Mouse (Mus musculus): ENCODE results near the gene Olfr73. TPM values are rescaled to one million over a fixed set of nuclear protein-coding genes. Genes with fewer than 3 reads are reported as not detected.
"Not testable (repeated sequence)": the region's sequence is repeated elsewhere in the genome, so short reads cannot be mapped to it uniquely, and the experiment has no call there.

Gene Olfr73
- polyA plus RNA-seq (2012; rRNA removed) = not detected in 2 replicates

- TF ChIP-seq POLR2A (IDR thresholded peaks at IDR 0.05; ENCODE audit: borderline replicate concordance, insufficient read depth, low read length) (no peak), CTCF (IDR thresholded peaks at IDR 0.05; ENCODE audit: borderline replicate concordance, insufficient read depth, low read depth, low read length) (no peak)
- H3K4me1 ChIP-seq (ENCODE audit: control insufficient read depth, insufficient read depth, low read length) = no peaks in the 10 kb centered on the region
- no peaks in the 10 kb centered on the region for H3K27me3 ChIP-seq (ENCODE audit: control insufficient read depth, insufficient read depth, low read length)
- DNase-seq = no peak
- H3K27ac ChIP-seq (ENCODE audit: insufficient read depth, low read length) = no peak within 1 kb of the TSS
- H3K4me3 ChIP-seq (replicated peaks; ENCODE audit: insufficient read depth, low read depth, low read length) = no peak within 1 kb of the TSS
Observed at GRCm38 (mm10) chr2:88037599-88037998, at the start of gene Olfr73. Gene Olfr73, minus strand, starts transcription at chr2:88037699.

- Histone ChIP-seq H3K27me3 (ENCODE audit: control insufficient read depth, insufficient read depth, low read length) (no peaks in the 10 kb centered on the region), H3K4me1 (ENCODE audit: control insufficient read depth, insufficient read depth, low read length) (no peaks in the 10 kb centered on the region), H3K27ac (ENCODE audit: insufficient read depth, low read length) (no peak within 1 kb of the TSS), H3K4me3 (replicated peaks; ENCODE audit: insufficient read depth, low read depth, low read length) (no peak within 1 kb of the TSS)
- DNase-seq = no peak
- no peak for TF ChIP-seq CTCF (IDR thresholded peaks at IDR 0.05; ENCODE audit: borderline replicate concordance, insufficient read depth, low read depth, low read length)
Observed at GRCm38 (mm10) chr2:88071730-88072129, 34.2 kb upstream of the Olfr73 start, which contains the start of gene Olfr1163. Gene Olfr1163, minus strand, starts transcription at chr2:88071830.

GRCm38 (mm10) chr2:88063587-88063986, 26.1 kb upstream of the Olfr73 start:
- H3K27ac ChIP-seq (ENCODE audit: insufficient read depth, low read length) = no peak overlapping the region
- no peak overlapping the region for H3K4me3 ChIP-seq (replicated peaks; ENCODE audit: insufficient read depth, low read depth, low read length)
- H3K4me1 ChIP-seq (ENCODE audit: control insufficient read depth, insufficient read depth, low read length) = no peaks in the 10 kb centered on the region
- TF ChIP-seq CTCF (IDR thresholded peaks at IDR 0.05; ENCODE audit: borderline replicate concordance, insufficient read depth, low read depth, low read length) (no peak), POLR2A (IDR thresholded peaks at IDR 0.05; ENCODE audit: borderline replicate concordance, insufficient read depth, low read length) (no peak)
- no peaks in the 10 kb centered on the region for H3K27me3 ChIP-seq (ENCODE audit: control insufficient read depth, insufficient read depth, low read length)
- DNase-seq = no peak
- WGBS = 84% methylated on average over 2 of the region's 2 CpGs

- Histone ChIP-seq H3K4me1 (ENCODE audit: control insufficient read depth, insufficient read depth, low read length) (no peaks in the 10 kb centered on the region), H3K27ac (ENCODE audit: insufficient read depth, low read length) (no peak within 1 kb of the TSS), H3K4me3 (replicated peaks; ENCODE audit: insufficient read depth, low read depth, low read length) (no peak within 1 kb of the TSS), H3K27me3 (ENCODE audit: control insufficient read depth, insufficient read depth, low read length) (no peaks in the 10 kb centered on the region)
- TF ChIP-seq POLR2A (IDR thresholded peaks at IDR 0.05; ENCODE audit: borderline replicate concordance, insufficient read depth, low read length) = no peak
- TF ChIP-seq CTCF (IDR thresholded peaks at IDR 0.05; ENCODE audit: borderline replicate concordance, insufficient read depth, low read depth, low read length) = no peak
- DNase-seq = no peak
- 70% methylated on average over 1 of the region's 1 CpGs for WGBS
Observed at GRCm38 (mm10) chr2:88051029-88051428, 13.5 kb upstream of the Olfr73 start, which contains the start of gene Olfr1162. Gene Olfr1162, minus strand, starts transcription at chr2:88051129.

- H3K4me3 ChIP-seq (replicated peaks; ENCODE audit: insufficient read depth, low read depth, low read length); H3K27me3 ChIP-seq (ENCODE audit: control insufficient read depth, insufficient read depth, low read length); DNase-seq; H3K27ac ChIP-seq (ENCODE audit: insufficient read depth, low read length); H3K4me1 ChIP-seq (ENCODE audit: control insufficient read depth, insufficient read depth, low read length): not testable (repeated sequence)
- WGBS = 84% methylated on average over 1 of the region's 1 CpGs
Observed at GRCm38 (mm10) chr2:88022474-88022873, 15.0 kb downstream of the Olfr73 start, which contains the start of gene Olfr1161. Gene Olfr1161, plus strand, starts transcription at chr2:88022774.

GRCm38 (mm10) chr2:88007515-88008318, 29.8 kb downstream of the Olfr73 start, which contains the start of gene Olfr1160:
Gene Olfr1160, minus strand, starts transcription at chr2:88008268.
- no peak for DNase-seq

GRCm38 (mm10) chr2:87989813-87990212, 47.7 kb downstream of the Olfr73 start, which contains the start of gene Olfr1158:
Gene Olfr1158, plus strand, starts transcription at chr2:87990113.
- Histone ChIP-seq H3K27ac (ENCODE audit: insufficient read depth, low read length) (no peak within 1 kb of the TSS), H3K4me1 (ENCODE audit: control insufficient read depth, insufficient read depth, low read length) (no peaks in the 10 kb centered on the region), H3K4me3 (replicated peaks; ENCODE audit: insufficient read depth, low read depth, low read length) (no peak within 1 kb of the TSS), H3K27me3 (ENCODE audit: control insufficient read depth, insufficient read depth, low read length) (no peaks in the 10 kb centered on the region)
- DNase-seq = no peak
- no peak for TF ChIP-seq POLR2A (IDR thresholded peaks at IDR 0.05; ENCODE audit: borderline replicate concordance, insufficient read depth, low read length)
- no peak for TF ChIP-seq CTCF (IDR thresholded peaks at IDR 0.05; ENCODE audit: borderline replicate concordance, insufficient read depth, low read depth, low read length)

More at GRCm38 (mm10) chr2:88007515-88008318, 29.8 kb downstream of the Olfr73 start, which contains the start of gene Olfr1160:
- no peaks in the 10 kb centered on the region for H3K4me1 ChIP-seq (ENCODE audit: control insufficient read depth, insufficient read depth, low read length)
- no peak within 1 kb of the TSS for H3K4me3 ChIP-seq (replicated peaks; ENCODE audit: insufficient read depth, low read depth, low read length)
- H3K27ac ChIP-seq (ENCODE audit: insufficient read depth, low read length) = no peak within 1 kb of the TSS
- H3K27me3 ChIP-seq (ENCODE audit: control insufficient read depth, insufficient read depth, low read length) = no peaks in the 10 kb centered on the region
- TF ChIP-seq CTCF (IDR thresholded peaks at IDR 0.05; ENCODE audit: borderline replicate concordance, insufficient read depth, low read depth, low read length) = no peak
- no peak for TF ChIP-seq POLR2A (IDR thresholded peaks at IDR 0.05; ENCODE audit: borderline replicate concordance, insufficient read depth, low read length)

Other genes starting within 250 kb of the Olfr73 start
- not detected in 2 replicates for gene Olfr1143, start 237.1 kb downstream of the Olfr73 start, polyA plus RNA-seq (2012; rRNA removed)
- gene Olfr1145, start 227.9 kb downstream of the Olfr73 start, polyA plus RNA-seq (2012; rRNA removed) = not detected in 2 replicates
- gene Olfr1148, start 207.2 kb downstream of the Olfr73 start, polyA plus RNA-seq (2012; rRNA removed) = not detected in 2 replicates
- not detected in 2 replicates for gene Olfr1150-ps1, start 193.7 kb downstream of the Olfr73 start, polyA plus RNA-seq (2012; rRNA removed)
- not detected in 2 replicates for gene Olfr1151, start 181.8 kb downstream of the Olfr73 start, polyA plus RNA-seq (2012; rRNA removed)
- not detected in 2 replicates for gene Olfr1152, start 171.2 kb downstream of the Olfr73 start, polyA plus RNA-seq (2012; rRNA removed)
- not detected in 2 replicates for gene Olfr1153, start 142.7 kb downstream of the Olfr73 start, polyA plus RNA-seq (2012; rRNA removed)
- not detected in 2 replicates for gene Olfr1154, start 132.5 kb downstream of the Olfr73 start, polyA plus RNA-seq (2012; rRNA removed)
- gene Olfr1155, start 92.6 kb downstream of the Olfr73 start, polyA plus RNA-seq (2012; rRNA removed) = not detected in 2 replicates
- gene Olfr1156, start 84.6 kb downstream of the Olfr73 start, polyA plus RNA-seq (2012; rRNA removed) = not detected in 2 replicates
- not detected in 2 replicates for gene Olfr1157, start 69.4 kb downstream of the Olfr73 start, polyA plus RNA-seq (2012; rRNA removed)
- not detected in 2 replicates for gene Olfr74, start 63.0 kb downstream of the Olfr73 start, polyA plus RNA-seq (2012; rRNA removed)
- not detected in 2 replicates for gene Olfr1158, start 47.6 kb downstream of the Olfr73 start, polyA plus RNA-seq (2012; rRNA removed)
- not detected in 2 replicates for gene Olfr1160, start 29.4 kb downstream of the Olfr73 start, polyA plus RNA-seq (2012; rRNA removed)
- not detected in 2 replicates for gene Olfr1161, start 14.9 kb downstream of the Olfr73 start, polyA plus RNA-seq (2012; rRNA removed)
- not detected in 2 replicates for gene Olfr1162, start 13.4 kb upstream of the Olfr73 start, polyA plus RNA-seq (2012; rRNA removed)
- not detected in 2 replicates for gene Olfr1163, start 34.1 kb upstream of the Olfr73 start, polyA plus RNA-seq (2012; rRNA removed)
- gene Olfr1164, start 56.3 kb upstream of the Olfr73 start, polyA plus RNA-seq (2012; rRNA removed) = not detected in 2 replicates
- gene Olfr1166, start 90.6 kb upstream of the Olfr73 start, polyA plus RNA-seq (2012; rRNA removed) = not detected in 2 replicates
- gene Olfr1167, start 117.5 kb upstream of the Olfr73 start, polyA plus RNA-seq (2012; rRNA removed) = not detected in 2 replicates
- gene Olfr1168, start 144.2 kb upstream of the Olfr73 start, polyA plus RNA-seq (2012; rRNA removed) = not detected in 2 replicates
- gene Olfr1170, start 190.6 kb upstream of the Olfr73 start, polyA plus RNA-seq (2012; rRNA removed) = not detected in 2 replicates
- not detected in 2 replicates for gene Olfr1173, start 242.2 kb upstream of the Olfr73 start, polyA plus RNA-seq (2012; rRNA removed)